Mouse (Mus musculus): ENCODE results near the gene Rbm44.

DNA sequence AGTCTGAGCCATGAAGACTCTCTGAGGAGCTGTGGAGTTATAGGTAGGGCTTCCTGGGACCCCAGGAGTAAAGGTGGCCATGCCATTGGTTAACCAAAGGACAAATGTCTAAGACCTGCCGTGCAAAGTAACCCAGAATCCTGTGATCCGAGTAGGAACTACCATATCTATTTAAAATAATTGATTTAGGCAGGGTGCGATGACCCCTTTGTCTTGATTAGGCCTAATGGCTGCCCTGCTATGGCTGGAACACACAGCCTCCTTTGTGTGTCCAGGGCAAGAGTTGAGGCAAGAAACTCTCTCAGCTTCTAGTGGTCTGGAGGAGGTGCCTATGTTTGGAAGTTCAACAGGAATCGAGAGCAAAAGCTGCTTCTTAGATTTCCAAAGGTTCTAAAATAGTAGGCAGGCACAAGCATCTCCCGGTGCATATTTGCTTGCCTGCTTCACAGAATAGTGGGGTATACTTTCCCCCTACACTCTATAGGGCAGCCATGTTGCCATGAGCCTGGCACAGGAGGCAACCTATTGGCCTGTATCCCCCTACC, 59.4 kb downstream of the Rbm44 start:
- TF ChIP-seq CTCF (IDR thresholded peaks at IDR 0.05; ENCODE audit: low read depth, low read length) (no peak), POLR2A (IDR thresholded peaks at IDR 0.05; ENCODE audit: extremely low read depth, insufficient read depth, low read length) (no peak)

Measured in liver, adult 2 months (tissue).